ENCODE assay signal across 25 mouse cellular contexts in the genomic region with DNA sequence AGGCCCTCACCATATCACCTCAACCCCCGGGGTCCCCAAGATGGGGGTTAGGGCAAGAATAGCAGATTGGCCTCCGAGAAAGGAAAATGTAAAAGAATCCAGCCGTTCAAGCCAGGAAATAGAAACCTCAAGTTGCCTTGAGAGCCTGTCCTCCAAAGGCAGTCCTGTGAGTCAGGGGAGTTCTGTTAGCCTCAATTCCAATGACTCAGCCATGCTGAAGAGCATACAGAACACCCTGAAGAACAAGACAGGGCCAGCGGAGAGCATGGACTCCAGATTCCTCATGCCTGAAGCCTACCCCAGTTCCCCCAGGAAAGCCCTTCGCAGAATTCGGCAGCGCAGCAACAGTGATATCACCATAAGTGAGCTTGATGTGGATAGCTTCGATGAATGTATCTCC.
DNase-seq lines count a peak whose midpoint lies in the region; ATAC-seq and TF ChIP-seq lines count a peak whose summit lies in the region.
"Had no signal": no experiment of that assay in that cellular context is flagged by ENCODE, and none has a peak within 500 bp of the region (broad histone marks: within the 10 kb centered on the region; RNA-seq: fewer than 3 reads in every experiment).

No protein-coding gene starts in this region.

- no peaks in the 10 kb centered on the region for H3K9me3 ChIP-seq in stomach, embryonic 16.5 days (replicated peaks; ENCODE audit: control insufficient read depth, low read length)
- H3K9me3 ChIP-seq: forebrain, embryonic 10.5 days; forebrain, embryonic 13.5 days; heart, embryonic 12.5 days; heart, embryonic 15.5 days; hindbrain, embryonic 15.5 days had no signal

- no peak overlapping the region for H3K9ac ChIP-seq in stomach, embryonic 16.5 days (ENCODE audit: low read length)
- H3K9ac ChIP-seq: forebrain, embryonic 13.5 days; heart, embryonic 12.5 days; heart, embryonic 15.5 days; hindbrain, embryonic 15.5 days had no signal

- H3K27ac ChIP-seq in layer of hippocampus, adult 2 months, result peak overlapping the region; percentile 85
- H3K27ac ChIP-seq in cortical plate, adult 2 months (ENCODE audit: insufficient read depth, low read length), result no peak overlapping the region
- peak overlapping the region; percentile 11; the same call in 1 of the 2 replicates for H3K27ac ChIP-seq in stomach, embryonic 16.5 days (ENCODE audit: low read length)
- H3K27ac ChIP-seq: forebrain, embryonic 10.5 days; forebrain, embryonic 13.5 days; heart, embryonic 15.5 days; hindbrain, embryonic 15.5 days had no signal

- WGBS in stomach, embryonic 16.5 days, result 87% methylated on average over 8 of the region's 8 CpGs

- peak overlapping the region; percentile 55; the same call in 1 of the 2 replicates for H3K4me3 ChIP-seq in layer of hippocampus, adult 2 months
- peak overlapping the region; percentile 39; the same call in 1 of the 2 replicates for H3K4me3 ChIP-seq in cortical plate, adult 2 months (ENCODE audit: insufficient read depth, low read length)
- H3K4me3 ChIP-seq in stomach, embryonic 16.5 days (replicated peaks; ENCODE audit: low read length), result no peak overlapping the region
- H3K4me3 ChIP-seq: forebrain, embryonic 10.5 days; forebrain, embryonic 13.5 days; heart, embryonic 12.5 days; heart, embryonic 15.5 days; hindbrain, embryonic 15.5 days had no signal

- no peak overlapping the region for H3K4me2 ChIP-seq in stomach, embryonic 16.5 days (ENCODE audit: low read depth, low read length)
- H3K4me2 ChIP-seq: forebrain, embryonic 13.5 days; heart, embryonic 12.5 days; heart, embryonic 15.5 days; hindbrain, embryonic 15.5 days had no signal

- no peak for DNase-seq in layer of hippocampus, adult 2 months (ENCODE audit: low spot score in 2 of 2)
- no peak for DNase-seq in layer of hippocampus, adult 9-10 months (ENCODE audit: low spot score)
- DNase-seq in 416B (ENCODE audit: low read depth), result peak; percentile 57
- DNase-seq in gastrocnemius, postnatal 4 days (ENCODE audit: low spot score in 2 of 2), result no peak
- DNase-seq in lung, postnatal 25 days (ENCODE audit: low spot score), result no peak
- DNase-seq: adrenal gland, adult 2 months; adrenal gland, postnatal 14 days; cerebellum, adult 11-12 months; cerebellum, adult 8-10 months; cerebellum, postnatal 10 days; cerebellum, postnatal 36 days; gastrocnemius, postnatal 10 days; gastrocnemius, postnatal 36 days; heart, adult 11 months; heart, postnatal 10 days; heart, postnatal 4 days had no signal

- ATAC-seq in stomach, embryonic 16.5 days (ENCODE audit: insufficient read depth, low FRiP score), result no peak
- ATAC-seq: CD4-positive, CD25-positive, alpha-beta regulatory T cell, adult 4 months; forebrain, embryonic 13.5 days; forebrain, embryonic 16.5 days had no signal

- H3K36me3 ChIP-seq in stomach, embryonic 16.5 days (ENCODE audit: control insufficient read depth, insufficient read depth, low read length), result peaks cover 12% of the 10 kb centered on the region; the same call in 1 of the 2 replicates
- H3K36me3 ChIP-seq: heart, embryonic 15.5 days; hindbrain, embryonic 15.5 days had no signal

- H3K4me1 ChIP-seq in cortical plate, adult 2 months (ENCODE audit: control insufficient read depth, insufficient read depth, low read length), result peaks cover 15% of the 10 kb centered on the region
- H3K4me1 ChIP-seq in stomach, embryonic 16.5 days (ENCODE audit: control insufficient read depth, insufficient read depth, low read length), result peaks cover 6% of the 10 kb centered on the region

- TF ChIP-seq POLR2A in cortical plate, adult 2 months (IDR thresholded peaks at IDR 0.05; ENCODE audit: extremely low read depth, insufficient read depth, low read length), result no peak

- no peak for TF ChIP-seq CTCF in layer of hippocampus, adult 2 months (conservative IDR thresholded peaks at IDR 0.05)
- TF ChIP-seq CTCF in cortical plate, adult 2 months (IDR thresholded peaks at IDR 0.05; ENCODE audit: extremely low read depth, insufficient read depth, low read length), result no peak

- no peaks in the 10 kb centered on the region for H3K27me3 ChIP-seq in stomach, embryonic 16.5 days (ENCODE audit: control insufficient read depth, insufficient read depth, low read length)
- H3K27me3 ChIP-seq: forebrain, embryonic 13.5 days; heart, embryonic 12.5 days; heart, embryonic 15.5 days; hindbrain, embryonic 15.5 days had no signal
